Mouse (Mus musculus) lung, embryonic 14.5 days (tissue): ENCODE results near the gene Alkbh2. TPM values are rescaled to one million over a fixed set of nuclear protein-coding genes. Genes with fewer than 3 reads are reported as not detected.

Source experiments
- ATAC-seq: fragments of 200-750 bp; cut with Nextera tagmentation; 2 replicates; pipeline ENCODE4 v1.8.0; 2017; ENCODE audit warnings: mild to moderate bottlenecking, moderate TSS enrichment, moderate library complexity; ENCODE audit not compliant: insufficient read depth
- DNase-seq: peaks from one replicate; pipeline ENCODE4 v3.0.0-alpha.2; 2015
- H3K27ac ChIP-seq: fragments of 300-500 bp; sonication (generic); 2 replicates; pipeline ENCODE4 v1.5.1; 2014; ENCODE audit warnings: low read depth, mild to moderate bottlenecking, moderate library complexity
- H3K27me3 ChIP-seq: fragments of 300-500 bp; sonication (generic); 2 replicates; pipeline ENCODE4 v1.6.1; 2014; ENCODE audit warnings: low read length, control low read depth; ENCODE audit not compliant: insufficient read depth
- H3K36me3 ChIP-seq: fragments of 300-500 bp; sonication (generic); 2 replicates; pipeline ENCODE4 v1.6.1; 2014; ENCODE audit warnings: control low read depth; ENCODE audit not compliant: insufficient read depth
- H3K4me1 ChIP-seq: fragments of 300-500 bp; sonication (generic); 2 replicates; pipeline ENCODE4 v1.6.1; 2014; ENCODE audit warnings: antibody characterized with exemption, control low read depth; ENCODE audit not compliant: insufficient read depth
- H3K4me2 ChIP-seq: fragments of 300-500 bp; sonication (generic); 2 replicates; pipeline ENCODE4 v1.6.1; 2014; ENCODE audit warnings: mild to moderate bottlenecking
- H3K4me3 ChIP-seq: fragments of 300-500 bp; sonication (generic); 2 replicates; pipeline ENCODE4 v1.5.1; 2014; ENCODE audit warnings: low read depth, low read length
- H3K9ac ChIP-seq: fragments of 300-500 bp; sonication (generic); 2 replicates; pipeline ENCODE4 v1.6.1; 2014
- H3K9me3 ChIP-seq: fragments of 300-500 bp; sonication (generic); 2 replicates; pipeline ENCODE4 v1.6.1; 2016; ENCODE audit warnings: low read depth, low read length, control low read depth
- CTCF ChIP-seq: IDR thresholded peaks from 2 replicates; pipeline ENCODE4 v1.5.1; 2016; ENCODE audit warnings: antibody characterized with exemption, low read depth
- WGBS: fragments of 180-500 bp; shearing (Covaris S2); extraction: QIAGEN DNeasy Blood & Tissue Kit; methylation state at CpG from one replicate; pipeline ENCODE4 v1.1.7; 2014; 5-methylcytosine and 5-hydroxymethylcytosine counted together
- polyA plus RNA-seq: library from polyadenylated mRNA; unstranded; fragments of >200 nt; fragmentation: Nextera tagmentation; extraction: Ambion mirVana; gene quantifications from 2 replicates; pipeline ENCODE4 v1.2.1, GENCODE M21; 2014

The Alkbh2 gene
- polyA plus RNA-seq, 1 experiment from 2014 or later, result 8.9 TPM

- no peaks in the 10 kb centered on the region for H3K4me1 ChIP-seq
- peak overlapping the region; percentile 63 for H3K27ac ChIP-seq
- DNase-seq (peak; percentile 95), ATAC-seq (peak; percentile 97)
- no peaks in the 10 kb centered on the region for H3K9me3 ChIP-seq
- peak overlapping the region; percentile 62 for H3K9ac ChIP-seq
- no peak for TF ChIP-seq CTCF
- H3K4me2 ChIP-seq, result peak overlapping the region; percentile 99
- peaks cover 20% of the 10 kb centered on the region; the same call in 1 of the 2 replicates for H3K36me3 ChIP-seq
- H3K27me3 ChIP-seq, result no peaks in the 10 kb centered on the region
- H3K4me3 ChIP-seq, result peak overlapping the region; percentile 79
- WGBS, result under 1% methylated on average over 85 of the region's 87 CpGs
Observed at GRCm38 (mm10) chr5:114130698-114131520, 2.9 kb upstream of the Alkbh2 start.

- no peak for TF ChIP-seq CTCF
- Histone ChIP-seq H3K4me1 (no peaks in the 10 kb centered on the region), H3K9me3 (no peaks in the 10 kb centered on the region), H3K36me3 (peaks cover 13% of the 10 kb centered on the region; the same call in 1 of the 2 replicates), H3K27me3 (no peaks in the 10 kb centered on the region), H3K9ac (peak within 1 kb of the TSS; percentile 62), H3K27ac (peak within 1 kb of the TSS; percentile 63), H3K4me3 (peak within 1 kb of the TSS; percentile 79), H3K4me2 (peak within 1 kb of the TSS; percentile 99)
- ATAC-seq (peak; percentile 12; the same call in 1 of the 2 replicates), DNase-seq (peak; percentile 76)
- whole genome bisulfite sequencing, result under 1% methylated on average over 29 of the region's 29 CpGs
Observed at GRCm38 (mm10) chr5:114130211-114130605, 2.2 kb upstream of the Alkbh2 start, which contains the start of gene Ung. Gene Ung (plus strand): TSS chr5:114130386.

- peaks cover 13% of the 10 kb centered on the region; the same call in 1 of the 2 replicates for H3K36me3 ChIP-seq
- no peak for TF ChIP-seq CTCF
- H3K9ac ChIP-seq, result no peak overlapping the region
- peak overlapping the region; percentile 79 for H3K4me3 ChIP-seq
- no peak for ATAC-seq
- no peak overlapping the region for H3K27ac ChIP-seq
- DNase-seq, result no peak
- WGBS, result 75% methylated on average over 15 of the region's 15 CpGs
- H3K4me1 ChIP-seq, result no peaks in the 10 kb centered on the region
- no peaks in the 10 kb centered on the region for H3K9me3 ChIP-seq
- peak overlapping the region; percentile 99 for H3K4me2 ChIP-seq
- no peaks in the 10 kb centered on the region for H3K27me3 ChIP-seq
Observed at GRCm38 (mm10) chr5:114129550-114130210, 1.7 kb upstream of the Alkbh2 start.

- H3K27ac ChIP-seq, result 0 out of 2 replicates have a peak overlapping the region, but pooled peaks have one; percentile 88
- H3K9ac ChIP-seq, result no peak overlapping the region
- H3K27me3 ChIP-seq, result no peaks in the 10 kb centered on the region
- H3K36me3 ChIP-seq, result peaks cover 27% of the 10 kb centered on the region
- TF ChIP-seq CTCF, result no peak
- ATAC-seq (no peak), DNase-seq (no peak)
- peak overlapping the region; percentile 97 for H3K4me2 ChIP-seq
- WGBS, result 86% methylated on average over 7 of the region's 7 CpGs
- peak overlapping the region; percentile 51; the same call in 1 of the 2 replicates for H3K4me3 ChIP-seq
- no peaks in the 10 kb centered on the region for H3K4me1 ChIP-seq
- H3K9me3 ChIP-seq, result no peaks in the 10 kb centered on the region
Observed at GRCm38 (mm10) chr5:114126499-114127244, 1.3 kb downstream of the Alkbh2 start.

- peaks cover 34% of the 10 kb centered on the region for H3K36me3 ChIP-seq
- ATAC-seq (no peak), DNase-seq (no peak)
- 87% methylated on average over 3 of the region's 3 CpGs for WGBS
- no peaks in the 10 kb centered on the region for H3K27me3 ChIP-seq
- H3K9me3 ChIP-seq, result no peaks in the 10 kb centered on the region
- no peak overlapping the region for H3K27ac ChIP-seq
- no peaks in the 10 kb centered on the region for H3K4me1 ChIP-seq
- no peak overlapping the region for H3K9ac ChIP-seq
- H3K4me2 ChIP-seq, result no peak overlapping the region
- no peak overlapping the region for H3K4me3 ChIP-seq
- no peak for TF ChIP-seq CTCF
Observed at GRCm38 (mm10) chr5:114126008-114126407, 2.0 kb downstream of the Alkbh2 start.

- Histone ChIP-seq H3K27me3 (no peaks in the 10 kb centered on the region), H3K36me3 (peaks cover 79% of the 10 kb centered on the region), H3K9ac (no peak overlapping the region), H3K4me1 (no peaks in the 10 kb centered on the region), H3K4me3 (no peak overlapping the region), H3K9me3 (no peaks in the 10 kb centered on the region), H3K4me2 (no peak overlapping the region), H3K27ac (no peak overlapping the region)
- DNase-seq (no peak), ATAC-seq (no peak)
- WGBS, result 78% methylated on average over 4 of the region's 4 CpGs
- no peak for TF ChIP-seq CTCF
Observed at GRCm38 (mm10) chr5:114119806-114120205, 8.2 kb downstream of the Alkbh2 start.
